ENCODE assay signal across 11 mouse cellular contexts in genomic region chr5:107222670-107223005, GRCm38 (mm10).
DNase-seq lines count a peak whose midpoint lies in the region; ATAC-seq and TF ChIP-seq lines count a peak whose summit lies in the region.
"Had no signal": no experiment of that assay in that cellular context is flagged by ENCODE, and none has a peak within 500 bp of the region (broad histone marks: within the 10 kb centered on the region; RNA-seq: fewer than 3 reads in every experiment).

No protein-coding gene starts in this region.

- no peak for DNase-seq in heart, postnatal 4 days
- no peak for DNase-seq in lung, embryonic 14.5 days
- no peak for DNase-seq in lung, postnatal 10 days
- no peak for DNase-seq in embryonic facial prominence, embryonic 14.5 days (ENCODE audit: low spot score)
- no peak for DNase-seq in retina, embryonic 14.5 days (ENCODE audit: low spot score)
- DNase-seq in yolk sac, embryonic 10.5 days (ENCODE audit: low spot score), result no peak
- DNase-seq: cerebellum, postnatal 10 days had no signal

- H3K4me1 ChIP-seq in heart, embryonic 16.5 days (ENCODE audit: control insufficient read depth, insufficient read depth, low read length), result peaks cover 34% of the 10 kb centered on the region
- H3K4me1 ChIP-seq in lung, embryonic 14.5 days (ENCODE audit: insufficient read depth), result peaks cover 16% of the 10 kb centered on the region
- H3K4me1 ChIP-seq in embryonic facial prominence, embryonic 14.5 days (ENCODE audit: control insufficient read depth, insufficient read depth, low read length), result peaks cover 55% of the 10 kb centered on the region
- peaks cover 42% of the 10 kb centered on the region for H3K4me1 ChIP-seq in neural tube, embryonic 13.5 days (replicated peaks)

- peaks cover 1% of the 10 kb centered on the region; the same call in 1 of the 2 replicates for H3K9me3 ChIP-seq in heart, embryonic 16.5 days (replicated peaks; ENCODE audit: control insufficient read depth, low read length)
- H3K9me3 ChIP-seq in lung, embryonic 14.5 days (ENCODE audit: low read depth, low read length), result no peaks in the 10 kb centered on the region
- 0 out of 2 replicates have a peak, but pooled peaks cover 1% of the 10 kb centered on the region for H3K9me3 ChIP-seq in embryonic facial prominence, embryonic 14.5 days (ENCODE audit: control insufficient read depth, low read length)
- no peaks in the 10 kb centered on the region for H3K9me3 ChIP-seq in neural tube, embryonic 13.5 days
- H3K9me3 ChIP-seq: midbrain, embryonic 15.5 days had no signal

- peak overlapping the region; percentile 14; the same call in 1 of the 2 replicates for H3K27ac ChIP-seq in heart, embryonic 16.5 days (ENCODE audit: low read length)
- peak overlapping the region; percentile 67 for H3K27ac ChIP-seq in lung, embryonic 14.5 days (ENCODE audit: low read depth)
- H3K27ac ChIP-seq in embryonic facial prominence, embryonic 14.5 days (replicated peaks; ENCODE audit: low read depth, low read length), result peak overlapping the region; percentile 46
- H3K27ac ChIP-seq in neural tube, embryonic 13.5 days (replicated peaks), result peak overlapping the region; percentile 74
- H3K27ac ChIP-seq: midbrain, embryonic 15.5 days had no signal

- no peak overlapping the region for H3K4me2 ChIP-seq in heart, embryonic 16.5 days (ENCODE audit: low read depth, low read length)
- H3K4me2 ChIP-seq in lung, embryonic 14.5 days, result no peak overlapping the region
- H3K4me2 ChIP-seq in embryonic facial prominence, embryonic 14.5 days (ENCODE audit: low read depth, low read length), result no peak overlapping the region
- H3K4me2 ChIP-seq in neural tube, embryonic 13.5 days, result peak overlapping the region; percentile 37
- H3K4me2 ChIP-seq: midbrain, embryonic 15.5 days had no signal

- no peak overlapping the region for H3K4me3 ChIP-seq in heart, embryonic 16.5 days (ENCODE audit: low read length)
- H3K4me3 ChIP-seq in lung, embryonic 14.5 days (ENCODE audit: low read depth, low read length), result no peak overlapping the region
- no peak overlapping the region for H3K4me3 ChIP-seq in embryonic facial prominence, embryonic 14.5 days (ENCODE audit: low read depth, low read length)
- H3K4me3 ChIP-seq in neural tube, embryonic 13.5 days, result no peak overlapping the region
- H3K4me3 ChIP-seq: erythroblast, embryonic 14.5 days; midbrain, embryonic 15.5 days had no signal

- ATAC-seq in heart, embryonic 16.5 days (replicated peaks; ENCODE audit: extremely low read depth, insufficient read depth, low FRiP score), result no peak
- peak; percentile 16; the same call in 1 of the 2 replicates for ATAC-seq in lung, embryonic 14.5 days (ENCODE audit: insufficient read depth)
- peak; percentile 34 for ATAC-seq in embryonic facial prominence, embryonic 14.5 days (ENCODE audit: low read depth)
- peak; percentile 29; the same call in 1 of the 2 replicates for ATAC-seq in neural tube, embryonic 13.5 days (ENCODE audit: low read depth)
- ATAC-seq: midbrain, embryonic 15.5 days had no signal

- no peak for TF ChIP-seq CTCF in lung, embryonic 14.5 days (IDR thresholded peaks at IDR 0.05; ENCODE audit: low read depth)

- no peak overlapping the region for H3K9ac ChIP-seq in heart, embryonic 16.5 days (ENCODE audit: low read length)
- H3K9ac ChIP-seq in lung, embryonic 14.5 days, result no peak overlapping the region
- H3K9ac ChIP-seq in embryonic facial prominence, embryonic 14.5 days (ENCODE audit: low read depth, low read length), result no peak overlapping the region
- no peak overlapping the region for H3K9ac ChIP-seq in neural tube, embryonic 13.5 days
- H3K9ac ChIP-seq: midbrain, embryonic 15.5 days had no signal

- H3K36me3 ChIP-seq in heart, embryonic 16.5 days (ENCODE audit: control insufficient read depth, insufficient read depth), result peaks cover 1% of the 10 kb centered on the region; the same call in 1 of the 2 replicates
- peaks cover under 1% of the 10 kb centered on the region; the same call in 1 of the 2 replicates for H3K36me3 ChIP-seq in lung, embryonic 14.5 days (ENCODE audit: insufficient read depth)
- H3K36me3 ChIP-seq in embryonic facial prominence, embryonic 14.5 days (ENCODE audit: control insufficient read depth, insufficient read depth, low read length), result 0 out of 2 replicates have a peak, but pooled peaks cover 2% of the 10 kb centered on the region
- no peaks in the 10 kb centered on the region for H3K36me3 ChIP-seq in neural tube, embryonic 13.5 days
- H3K36me3 ChIP-seq: midbrain, embryonic 15.5 days had no signal

- H3K27me3 ChIP-seq in heart, embryonic 16.5 days (ENCODE audit: control insufficient read depth, insufficient read depth, low read length), result no peaks in the 10 kb centered on the region
- H3K27me3 ChIP-seq in lung, embryonic 14.5 days (ENCODE audit: insufficient read depth, low read length), result no peaks in the 10 kb centered on the region
- no peaks in the 10 kb centered on the region for H3K27me3 ChIP-seq in embryonic facial prominence, embryonic 14.5 days (replicated peaks; ENCODE audit: control insufficient read depth, insufficient read depth, low read length)
- H3K27me3 ChIP-seq in neural tube, embryonic 13.5 days, result no peaks in the 10 kb centered on the region
- H3K27me3 ChIP-seq: midbrain, embryonic 15.5 days had no signal

- 78% methylated on average over 1 of the region's 1 CpGs for WGBS in heart, embryonic 16.5 days
- WGBS in lung, embryonic 14.5 days, result 76% methylated on average over 1 of the region's 1 CpGs
- 13% methylated on average over 1 of the region's 1 CpGs for WGBS in embryonic facial prominence, embryonic 14.5 days
- 32% methylated on average over 1 of the region's 1 CpGs for WGBS in neural tube, embryonic 13.5 days

Comparison
In these comparisons a context has a peak if more than half of its experiments do, and no peak if none do; other contexts are left out.
1. H3K27ac ChIP-seq: peak in every context shown above with its lines; median percentile 74 in neural tube, embryonic 13.5 days; 67 in lung, embryonic 14.5 days; 46 in embryonic facial prominence, embryonic 14.5 days; 14 in heart, embryonic 16.5 days.